Mouse (Mus musculus) c-Kit-positive CD71-positive TER-119-negative erythroid progenitor cells, embryonic 14.5 days (primary cell): ENCODE data around the gene Plcl1.

ENCODE experiments used
- DNase-seq: peaks from one replicate; pipeline ENCODE4 v3.0.0-alpha.2; 2013; ENCODE audit warnings: low read depth

Gene Plcl1

DNA sequence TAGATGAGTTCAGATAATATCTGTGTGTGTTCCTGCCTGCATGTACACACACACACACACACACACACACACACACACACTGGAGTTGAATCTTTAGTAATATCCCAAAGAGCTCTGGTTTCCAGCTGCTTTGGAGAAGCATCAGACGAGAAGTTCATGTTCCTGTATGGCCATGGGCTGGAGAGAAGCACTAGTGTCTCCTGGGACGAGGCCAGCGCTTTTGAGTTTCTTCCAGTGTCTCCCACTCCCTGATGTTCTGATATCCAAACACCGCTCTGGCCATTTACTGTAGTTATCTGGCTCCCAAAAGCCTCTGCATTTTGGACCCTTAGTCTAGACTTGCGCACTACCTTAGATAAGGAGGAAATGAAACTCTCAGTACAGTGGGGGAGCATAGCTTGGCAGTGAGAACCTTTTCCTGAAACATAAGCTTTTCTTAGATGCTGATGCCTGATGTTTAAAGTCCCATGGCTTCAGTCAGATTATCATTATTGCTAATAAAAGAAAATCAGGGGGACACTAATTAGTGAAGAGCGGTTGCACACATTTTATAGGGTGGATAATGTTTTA lies 207.1 kb downstream of the Plcl1 start:
- DNase-seq: no peak

DNA sequence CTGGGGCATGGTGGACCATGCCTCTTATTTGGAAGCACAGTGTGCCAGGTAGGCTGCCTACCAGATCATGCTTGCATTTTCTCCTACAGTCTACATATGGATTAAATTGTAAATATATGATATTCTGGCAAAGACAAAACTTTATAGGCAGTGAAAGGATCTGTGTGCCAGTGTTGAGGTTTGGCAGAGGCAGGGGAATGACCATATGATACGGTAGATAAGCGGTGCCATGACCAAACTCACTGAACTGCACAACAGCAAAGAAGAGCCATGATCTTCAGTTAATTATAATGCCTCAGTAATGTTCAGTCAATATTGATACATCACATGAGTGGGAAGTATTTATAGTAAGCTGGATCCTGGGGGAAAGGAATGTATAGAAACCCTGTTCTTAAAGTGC lies 212.1 kb downstream of the Plcl1 start:
- DNase-seq: no peak

DNA sequence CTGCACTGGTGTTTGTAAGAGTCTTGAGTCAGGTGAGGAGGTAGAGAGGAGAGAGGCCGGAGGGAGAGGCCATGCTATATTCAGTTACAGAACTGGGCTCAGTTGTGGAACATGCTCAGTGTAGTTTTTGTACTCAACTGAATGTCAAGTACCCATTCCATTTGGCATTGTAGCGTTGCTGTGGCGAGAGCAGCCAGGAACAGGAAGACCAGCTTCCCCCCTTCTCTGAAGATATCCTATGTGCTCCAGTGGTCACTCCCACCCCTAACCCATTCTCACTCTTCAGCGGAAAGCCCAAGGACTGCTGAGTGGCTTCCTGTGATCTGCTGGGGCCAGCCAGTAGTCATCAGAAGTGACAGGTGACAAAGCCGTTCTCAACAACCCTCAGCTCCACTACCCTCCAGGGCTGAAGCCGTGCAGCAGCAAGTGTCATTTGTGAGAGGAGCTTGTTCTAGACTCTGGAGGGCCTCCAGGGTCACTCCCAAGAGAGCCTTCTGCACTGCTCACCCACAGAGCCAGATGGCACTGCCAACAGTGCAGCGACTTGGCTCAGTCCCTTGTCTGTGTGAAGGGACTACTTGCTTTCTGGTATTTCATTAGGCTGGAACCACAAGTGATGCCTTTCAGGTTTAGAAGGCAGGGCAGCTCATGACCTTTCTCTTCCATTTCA lies 213.0 kb downstream of the Plcl1 start:
- no peak for DNase-seq

DNA sequence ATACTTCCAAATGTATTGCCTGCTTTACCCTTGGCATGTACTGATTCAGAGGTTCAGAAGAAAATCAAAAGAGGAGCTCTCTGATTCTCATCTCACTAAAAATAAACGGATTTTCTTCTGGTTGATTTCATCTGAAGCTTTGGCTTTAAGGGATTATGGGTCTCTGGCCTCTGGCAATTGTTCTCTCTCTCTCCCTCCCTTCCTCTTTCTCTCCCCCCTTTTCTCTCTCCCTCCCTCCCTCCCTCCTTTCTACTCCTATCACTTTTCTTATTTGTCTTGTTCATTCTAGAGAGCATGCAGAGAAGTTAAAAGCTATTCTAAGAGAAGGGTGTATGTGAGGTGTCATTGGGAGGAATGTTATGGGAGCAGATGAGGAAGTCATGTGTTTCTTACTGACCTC lies 225.8 kb downstream of the Plcl1 start:
- no peak for DNase-seq

DNA sequence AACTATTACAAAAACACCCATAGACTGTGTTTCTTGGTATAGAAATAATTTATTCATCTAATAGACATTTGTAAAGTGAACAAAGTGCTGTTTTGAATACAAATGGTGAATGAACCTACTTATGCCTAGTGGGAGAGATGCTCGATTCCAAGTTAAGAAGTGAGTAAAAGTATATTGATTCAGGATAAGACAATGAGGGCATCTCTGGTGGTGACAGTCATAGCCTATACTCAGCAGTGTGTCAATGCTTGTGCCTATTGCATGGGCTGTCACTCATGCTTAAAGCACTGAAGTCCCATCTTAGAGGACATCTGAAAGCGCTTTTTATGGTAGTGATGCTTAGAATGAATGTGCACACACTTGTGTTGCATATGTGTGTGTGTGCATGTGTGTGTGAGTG lies 226.3 kb downstream of the Plcl1 start:
- no peak for DNase-seq

DNA sequence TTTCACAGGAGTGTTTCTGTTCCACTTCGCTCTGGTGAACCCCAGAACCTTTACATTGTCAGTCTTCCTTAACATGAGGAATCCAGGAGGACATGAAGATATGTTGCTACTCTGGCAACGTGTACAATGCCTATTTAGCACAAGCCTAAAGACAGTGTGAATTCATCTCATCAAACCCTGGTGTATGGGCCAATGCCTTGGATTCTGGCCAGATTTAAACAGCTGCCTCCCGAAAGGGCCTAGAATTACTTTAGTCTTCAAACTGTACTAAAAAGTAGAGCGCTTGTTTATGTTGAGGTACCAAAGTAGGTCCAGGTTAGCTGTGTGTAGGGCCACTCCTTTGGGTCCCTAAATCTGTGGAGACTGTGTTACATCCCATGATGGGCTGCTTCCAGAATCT lies 227.6 kb downstream of the Plcl1 start:
- DNase-seq: no peak

DNA sequence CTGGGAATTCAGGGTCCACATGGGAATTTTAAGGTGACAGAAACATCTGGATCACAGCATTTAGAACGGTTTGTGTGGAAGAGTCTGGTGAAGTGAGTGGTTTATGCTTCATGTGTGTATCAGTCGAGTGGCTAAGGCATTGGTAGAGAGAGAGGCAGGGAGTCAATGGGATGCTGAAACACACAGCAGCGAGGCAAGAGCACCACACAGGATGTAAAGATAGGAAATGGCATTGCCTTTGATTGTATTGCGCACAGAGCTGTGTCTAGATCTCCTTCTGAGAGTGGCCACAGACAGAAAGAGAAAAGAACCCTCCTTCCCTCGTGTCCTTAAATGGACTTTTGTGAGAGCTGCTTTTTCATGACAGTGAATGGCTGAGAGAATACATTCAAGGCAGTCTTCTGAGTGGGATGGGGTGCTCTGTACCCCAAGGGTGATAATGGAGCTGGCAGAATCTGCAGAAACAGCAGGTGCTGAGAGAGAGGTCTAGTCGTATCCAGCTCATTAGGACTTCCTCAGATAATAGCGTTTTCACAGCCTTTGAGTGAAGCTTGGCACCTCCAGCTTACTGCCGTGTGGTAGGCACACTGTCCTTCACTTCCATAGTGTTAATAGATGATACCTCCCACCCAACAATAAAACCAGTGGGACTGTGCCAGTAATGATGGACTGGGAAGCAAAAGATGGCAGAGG lies 253.9 kb downstream of the Plcl1 start:
- no peak for DNase-seq

DNA sequence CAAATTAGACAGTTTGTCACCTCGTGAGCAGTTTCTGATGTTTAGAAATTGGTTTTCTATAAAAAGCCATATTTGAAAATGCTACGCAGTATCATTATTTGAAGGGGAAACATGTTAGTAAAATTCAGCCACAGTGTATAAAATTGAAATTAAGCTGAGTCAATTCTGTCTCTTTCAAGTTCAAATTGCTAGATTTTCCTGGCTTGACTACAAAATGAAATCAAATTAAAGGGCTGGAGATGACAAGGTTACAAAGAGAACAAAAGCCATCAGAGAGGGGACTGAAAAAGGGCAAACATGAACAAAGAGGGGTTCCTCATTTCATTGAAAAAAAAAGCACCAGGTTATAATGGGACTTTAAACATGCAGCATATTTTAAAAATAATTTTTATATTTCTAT lies 255.7 kb downstream of the Plcl1 start:
- no peak for DNase-seq

DNA sequence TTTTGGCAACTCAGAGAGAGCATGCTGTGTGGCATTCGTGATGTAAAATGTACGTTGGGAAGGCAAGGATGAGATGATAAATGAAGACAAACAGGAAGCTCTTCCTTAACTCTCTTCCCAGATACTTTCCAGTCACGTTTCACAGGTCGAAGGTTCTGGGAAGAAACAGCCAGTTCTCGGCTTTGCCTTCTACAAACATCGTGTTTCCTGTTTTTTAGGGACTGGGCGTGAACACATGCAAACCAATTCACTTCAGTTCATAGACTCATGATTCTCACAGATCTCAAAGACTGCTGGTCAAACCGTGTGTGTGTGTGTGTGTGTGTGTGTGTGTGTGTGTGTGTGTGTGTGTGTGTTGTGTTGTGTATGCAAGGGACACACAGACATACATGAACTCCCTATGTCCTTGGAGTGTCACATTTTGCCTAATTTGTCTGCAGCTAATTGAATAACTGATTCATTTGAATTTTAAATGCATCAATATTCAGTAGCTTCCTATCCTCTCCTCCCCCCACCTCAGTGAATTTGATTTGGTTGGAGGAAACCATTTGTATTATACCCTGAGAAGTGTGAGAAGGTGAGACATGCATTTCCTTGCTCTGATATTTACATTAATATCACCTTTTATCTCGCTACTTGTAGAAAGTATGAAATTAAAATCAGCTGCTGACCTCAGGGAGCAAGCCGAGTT lies 259.6 kb downstream of the Plcl1 start:
- no peak for DNase-seq

DNA sequence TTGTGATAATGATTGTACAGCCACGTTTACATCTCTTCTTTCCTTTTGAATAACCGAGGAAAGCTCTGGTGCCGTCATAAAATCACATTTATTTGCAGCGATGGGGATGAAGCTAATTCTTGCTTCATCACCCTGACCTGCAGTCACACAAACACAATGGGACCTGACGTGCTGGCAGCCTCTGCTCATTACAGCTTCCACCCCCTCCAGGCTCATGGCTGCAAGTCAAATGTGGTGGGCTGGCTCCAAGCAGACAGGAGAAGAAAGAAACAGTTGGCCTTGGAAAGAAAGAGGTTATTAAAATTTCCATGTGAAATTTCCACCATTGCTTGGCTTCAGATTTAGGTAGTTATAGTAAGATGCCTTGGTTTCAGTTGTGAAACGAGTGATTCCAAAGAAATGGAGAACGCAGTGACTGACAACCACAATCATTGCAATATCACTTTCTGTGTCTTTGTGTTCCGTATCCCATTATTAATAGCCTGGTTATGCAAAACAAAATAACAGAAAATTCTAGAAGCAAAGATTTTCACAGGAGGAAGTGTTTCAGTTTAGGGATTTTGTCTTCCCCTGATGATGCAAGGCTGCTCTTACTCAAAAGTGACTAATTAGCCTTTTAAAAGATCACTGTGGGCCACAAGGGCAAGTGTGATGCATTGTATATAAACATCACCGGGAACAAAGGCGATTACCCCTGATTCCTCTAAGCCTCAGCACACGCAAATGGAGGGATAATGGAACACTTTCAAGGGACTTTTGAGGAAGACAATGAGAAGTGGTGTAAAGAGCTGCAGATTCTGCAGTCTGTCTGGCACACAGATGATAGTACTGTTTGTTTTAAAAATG lies 260.3 kb downstream of the Plcl1 start:
- DNase-seq: no peak

DNA sequence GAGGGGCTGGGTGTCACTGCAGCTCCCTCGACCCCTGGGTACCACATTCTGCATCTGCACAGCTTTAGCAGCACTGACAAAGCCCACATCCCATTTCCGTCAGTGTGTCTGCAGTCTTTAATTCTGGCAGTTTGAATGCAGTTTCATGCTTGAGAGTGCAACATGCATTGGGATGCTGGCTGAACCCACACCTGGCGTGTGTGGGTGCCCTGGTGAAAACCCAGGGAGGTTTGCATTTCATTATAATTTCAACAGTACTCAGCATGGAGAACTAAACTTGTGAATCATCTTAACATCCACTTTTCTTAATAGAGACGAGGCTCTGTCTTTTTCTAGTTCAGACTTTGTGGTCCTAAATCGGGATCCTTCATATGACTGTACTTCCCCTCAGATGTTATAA lies 261.1 kb downstream of the Plcl1 start:
- no peak for DNase-seq

DNA sequence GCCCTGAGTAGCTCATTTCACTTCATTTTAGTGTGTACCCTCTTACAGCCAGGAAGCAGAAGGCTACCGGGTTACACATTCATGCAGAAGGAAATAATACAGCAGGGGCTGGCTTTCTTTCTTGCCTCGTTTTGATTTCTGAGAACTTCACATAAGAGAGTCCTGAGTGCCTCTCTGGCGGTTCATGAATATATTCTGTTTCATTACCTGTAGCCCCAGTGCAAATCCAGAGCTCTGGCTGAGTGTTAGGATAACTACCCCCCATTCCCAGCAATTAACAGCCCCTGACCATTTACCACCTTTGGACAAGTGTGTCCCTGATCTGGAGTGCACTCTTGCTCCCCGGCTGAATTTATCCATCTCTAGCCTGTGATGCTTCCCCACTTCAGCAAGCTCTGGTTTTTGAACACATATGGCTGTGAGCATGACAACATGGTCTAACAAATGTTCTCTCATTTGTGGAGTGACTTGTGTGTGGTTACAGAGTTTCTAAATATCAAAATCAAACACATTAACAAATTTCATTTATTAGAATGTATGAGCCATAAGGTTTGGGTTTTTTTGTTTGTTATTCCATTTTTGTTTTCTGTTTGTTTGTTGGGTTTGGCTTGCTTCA lies 263.0 kb downstream of the Plcl1 start:
- no peak for DNase-seq

DNA sequence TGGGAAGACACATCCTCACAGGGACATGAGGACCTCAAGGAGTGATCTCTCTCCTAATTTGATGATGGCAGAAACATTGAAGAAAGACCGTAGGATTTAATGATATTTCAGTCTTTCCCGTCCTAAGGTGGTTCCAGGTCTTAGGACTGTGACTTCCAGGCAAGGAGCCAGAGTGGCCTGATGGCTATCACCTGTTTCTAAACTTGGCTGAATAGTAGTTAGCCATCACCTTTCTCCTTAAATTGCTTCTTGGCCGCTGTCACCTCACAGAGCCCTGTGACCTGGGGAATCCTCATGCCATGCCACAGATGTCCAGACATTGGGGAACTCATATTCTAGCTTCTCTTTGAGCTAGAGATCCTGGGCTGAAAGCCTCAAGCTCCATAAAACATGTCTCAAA lies 277.0 kb downstream of the Plcl1 start:
- DNase-seq: no peak

DNA sequence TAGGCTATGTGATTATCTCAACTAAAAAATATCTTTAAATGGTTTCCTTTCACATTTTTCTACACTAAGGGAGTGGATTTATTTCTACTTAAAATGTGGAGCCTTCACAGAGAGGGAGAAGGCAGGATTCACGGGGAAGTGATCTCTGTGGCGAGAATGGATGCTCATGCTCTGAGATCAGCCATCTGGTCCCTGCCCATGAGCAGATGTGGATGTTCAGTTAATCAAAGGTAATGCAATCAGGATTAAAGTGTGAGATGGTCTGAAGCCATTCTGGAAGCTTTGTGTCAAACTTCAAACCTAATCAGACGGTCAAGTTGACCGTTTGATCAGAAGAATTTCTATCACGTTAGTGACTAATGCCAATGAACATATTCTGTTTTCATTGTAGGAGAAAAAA lies 280.5 kb downstream of the Plcl1 start:
- no peak for DNase-seq

DNA sequence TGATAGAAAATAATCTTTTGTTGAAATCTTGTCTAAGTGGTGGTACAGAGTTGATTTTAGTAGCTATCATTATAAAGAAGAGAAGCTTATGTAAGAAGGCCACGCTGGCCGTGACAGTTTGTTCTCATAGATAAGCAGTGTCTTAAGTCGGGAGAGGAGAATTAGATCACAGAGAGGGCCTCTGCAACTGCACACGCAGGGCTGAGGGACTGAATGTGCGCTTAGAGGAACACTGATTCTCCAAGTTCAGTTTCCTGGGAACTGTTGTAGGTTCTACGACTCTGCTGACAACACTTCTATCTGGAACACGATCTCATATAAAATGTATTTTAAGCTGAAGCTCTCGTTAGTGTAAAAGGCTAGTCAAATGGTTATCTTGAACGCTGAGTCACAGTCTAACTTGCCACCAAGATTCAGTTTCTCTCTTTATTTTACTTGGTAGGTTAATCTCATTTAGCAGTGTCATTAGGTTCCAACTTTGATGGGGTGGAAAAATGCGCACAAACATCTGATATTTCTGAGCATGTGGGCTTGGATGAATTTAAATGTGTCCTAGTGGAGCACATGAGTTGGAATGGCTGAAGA lies 288.0 kb downstream of the Plcl1 start:
- no peak for DNase-seq

DNA sequence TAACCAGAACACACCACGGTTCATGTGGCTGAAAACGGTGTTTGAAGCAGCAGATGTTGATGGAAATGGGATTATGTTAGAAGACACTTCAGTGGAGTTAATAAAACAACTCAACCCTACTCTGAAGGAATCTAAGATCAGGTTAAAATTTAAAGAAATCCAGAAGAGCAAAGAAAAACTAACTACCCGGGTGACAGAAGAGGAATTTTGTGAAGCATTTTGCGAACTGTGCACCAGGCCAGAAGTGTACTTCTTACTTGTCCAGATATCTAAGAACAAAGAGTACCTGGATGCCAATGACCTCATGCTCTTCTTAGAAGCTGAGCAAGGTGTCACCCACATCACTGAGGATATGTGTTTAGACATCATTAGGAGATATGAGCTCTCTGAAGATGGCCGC lies 290.5 kb downstream of the Plcl1 start:
- DNase-seq: no peak

DNA sequence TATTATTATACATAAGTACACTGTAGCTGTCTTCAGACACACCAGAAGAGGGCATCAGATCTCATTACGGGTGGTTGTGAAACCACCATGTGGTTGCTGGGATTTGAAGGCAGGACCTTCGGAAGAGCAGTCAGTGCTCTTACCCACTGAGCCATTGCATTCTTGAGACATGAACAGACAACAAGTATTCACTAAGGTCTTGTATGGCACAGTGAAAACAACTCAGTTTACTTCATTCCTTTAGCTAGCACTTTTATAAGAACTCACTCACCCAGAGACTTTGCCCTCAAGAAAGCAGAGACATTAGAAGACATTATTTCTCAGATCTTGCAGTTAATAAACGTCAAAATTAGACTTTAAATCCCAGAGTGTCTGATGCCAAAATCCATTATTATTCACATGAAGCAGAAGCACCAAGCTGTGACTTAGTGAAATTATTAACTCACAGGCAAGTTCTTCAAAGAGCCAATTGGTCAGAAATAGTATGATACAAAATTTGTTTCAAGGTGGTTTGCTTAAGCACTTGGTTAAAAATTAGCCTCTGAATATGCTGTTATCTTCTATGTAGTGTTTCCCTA lies 293.8 kb downstream of the Plcl1 start:
- no peak for DNase-seq

DNA sequence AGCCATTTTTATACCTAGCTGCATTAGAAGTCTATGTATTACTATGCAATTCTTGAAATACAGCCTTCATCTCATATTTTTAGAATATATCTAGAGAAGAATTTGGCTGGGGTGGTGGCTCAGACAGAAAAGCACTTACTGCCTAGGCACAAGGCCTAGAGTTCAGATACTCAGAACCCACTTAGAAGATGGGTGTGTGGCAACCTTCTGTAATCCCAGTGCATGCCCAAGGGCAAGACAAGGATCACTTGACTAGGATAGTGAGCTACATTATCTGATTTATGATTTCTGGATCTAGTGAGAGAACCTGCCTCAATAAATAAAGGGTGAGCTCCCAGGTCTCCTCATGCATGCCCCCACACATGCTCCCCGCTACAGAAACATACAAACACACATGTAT lies 294.3 kb downstream of the Plcl1 start:
- no peak for DNase-seq

DNA sequence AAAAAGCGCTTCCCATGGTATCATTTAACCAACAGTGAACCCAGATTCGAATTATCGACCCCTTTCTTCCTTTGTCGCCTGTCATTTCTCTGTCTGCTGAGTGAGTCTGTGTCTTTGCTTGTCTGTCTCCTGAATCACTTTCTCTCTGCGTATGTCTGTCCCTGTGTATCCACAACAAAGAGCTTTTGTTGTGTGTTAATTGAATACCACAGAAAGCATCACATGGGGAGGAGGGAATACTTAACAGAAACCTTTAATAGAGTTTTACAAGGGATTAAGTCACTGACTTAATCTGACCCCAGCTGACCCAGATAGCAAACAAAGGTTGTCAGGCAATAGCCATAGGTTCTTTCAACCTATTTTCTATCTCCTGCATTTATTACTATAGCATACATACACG lies 295.0 kb downstream of the Plcl1 start:
- no peak for DNase-seq

DNA sequence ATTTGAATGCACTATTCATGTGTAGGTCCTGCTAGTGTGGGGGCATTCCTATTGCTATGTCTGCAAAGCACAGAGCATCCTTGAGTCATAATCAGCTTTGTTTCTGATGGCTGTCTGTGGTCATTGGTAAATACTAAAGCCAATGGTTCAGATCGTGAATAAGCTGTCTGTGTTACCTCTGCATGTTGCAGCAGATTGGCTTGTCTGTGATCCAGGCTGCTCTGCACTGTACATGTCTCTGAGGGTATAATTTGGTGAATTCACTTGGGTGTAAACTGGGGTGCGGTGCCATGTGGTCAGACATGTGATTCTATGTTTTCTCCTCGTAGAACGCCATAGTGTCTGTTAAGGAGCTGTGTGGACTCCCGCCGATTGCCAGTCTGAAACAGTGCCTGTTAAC lies 295.9 kb downstream of the Plcl1 start:
- no peak for DNase-seq

DNA sequence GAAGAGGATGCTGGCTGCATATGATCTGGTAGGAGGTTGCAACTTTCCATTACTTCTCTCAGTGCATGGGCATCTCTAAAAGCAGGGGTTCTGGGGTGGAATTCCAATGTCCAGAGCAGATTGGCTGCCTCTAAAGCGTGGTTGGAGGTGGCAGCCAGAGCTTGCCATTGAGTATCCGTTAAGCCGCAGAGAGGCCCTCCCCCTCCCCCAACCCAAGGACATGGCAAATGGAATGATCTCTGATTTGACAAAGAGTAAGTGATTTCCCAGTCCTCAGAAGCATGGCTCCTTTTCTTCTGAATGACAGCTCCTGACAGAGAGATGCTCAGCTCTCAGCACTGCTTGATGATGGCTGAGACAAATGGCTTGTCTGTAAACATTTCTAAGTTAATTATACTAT lies 296.4 kb downstream of the Plcl1 start:
- DNase-seq: no peak
